Mouse (Mus musculus) stomach, postnatal 0 days (tissue): Measurements from ENCODE around the gene Ndufa5. TPM values are rescaled to one million over a fixed set of nuclear protein-coding genes. Genes with fewer than 3 reads are reported as not detected.

Experiments used
- ATAC-seq: fragments of 200-750 bp; cut with Nextera tagmentation; 2 replicates; pipeline ENCODE4 v1.8.0; 2017; ENCODE audit not compliant: low FRiP score, low TSS enrichment
- DNase-seq: peaks from one replicate; pipeline ENCODE4 v3.0.0-alpha.2; 2016; ENCODE audit warnings: low spot score
- H3K27ac ChIP-seq: fragments of 300-500 bp; sonication (generic); replicated peaks from 2 replicates; pipeline ENCODE4 v1.5.1; 2014; ENCODE audit warnings: mild to moderate bottlenecking, control low read depth
- H3K27me3 ChIP-seq: fragments of 300-500 bp; sonication (generic); 2 replicates; pipeline ENCODE4 v1.6.1; 2014; ENCODE audit warnings: low read length; ENCODE audit not compliant: control insufficient read depth, insufficient read depth
- H3K36me3 ChIP-seq: fragments of 300-500 bp; sonication (generic); 2 replicates; pipeline ENCODE4 v1.6.1; 2014; ENCODE audit warnings: low read length, mixed read lengths; ENCODE audit not compliant: control insufficient read depth, insufficient read depth
- H3K4me1 ChIP-seq: fragments of 300-500 bp; sonication (generic); replicated peaks from 2 replicates; pipeline ENCODE4 v1.6.1; 2014; ENCODE audit warnings: antibody characterized with exemption; ENCODE audit not compliant: control insufficient read depth, insufficient read depth
- H3K4me2 ChIP-seq: fragments of 300-500 bp; sonication (generic); replicated peaks from 2 replicates; pipeline ENCODE4 v1.6.1; 2014; ENCODE audit warnings: low read depth, mild to moderate bottlenecking, control low read depth, moderate library complexity
- H3K4me3 ChIP-seq: fragments of 300-500 bp; sonication (generic); 2 replicates; pipeline ENCODE4 v1.5.1; 2014; ENCODE audit warnings: low read depth, low read length, control low read depth
- H3K9ac ChIP-seq: fragments of 300-500 bp; sonication (generic); 2 replicates; pipeline ENCODE4 v1.6.1; 2014; ENCODE audit warnings: mild to moderate bottlenecking, low read length, control low read depth, mixed read lengths
- H3K9me3 ChIP-seq: fragments of 300-500 bp; sonication (generic); 2 replicates; pipeline ENCODE4 v1.6.1; 2016; ENCODE audit warnings: low read length; ENCODE audit not compliant: control insufficient read depth
- CTCF ChIP-seq: IDR thresholded peaks from 2 replicates; pipeline ENCODE4 v1.5.1; 2016; ENCODE audit warnings: antibody characterized with exemption, low read depth, mild to moderate bottlenecking, moderate library complexity
- EP300 ChIP-seq: optimal IDR thresholded peaks from 2 replicates; pipeline ENCODE3; 2016; ENCODE audit warnings: antibody characterized with exemption
- WGBS: fragments of 180-500 bp; shearing (Covaris S2); extraction: QIAGEN DNeasy Blood & Tissue Kit; methylation state at CpG from one replicate; pipeline ENCODE4 v1.1.7; 2014; 5-methylcytosine and 5-hydroxymethylcytosine counted together
- polyA plus RNA-seq: library from polyadenylated mRNA; unstranded; fragments of >200 nt; fragmentation: Nextera tagmentation; extraction: Ambion mirVana; gene quantifications from 2 replicates; pipeline ENCODE4 v1.2.1, GENCODE M21; 2015

The Ndufa5 gene
- 414 and 442 TPM in 2 replicates for polyA plus RNA-seq

DNA sequence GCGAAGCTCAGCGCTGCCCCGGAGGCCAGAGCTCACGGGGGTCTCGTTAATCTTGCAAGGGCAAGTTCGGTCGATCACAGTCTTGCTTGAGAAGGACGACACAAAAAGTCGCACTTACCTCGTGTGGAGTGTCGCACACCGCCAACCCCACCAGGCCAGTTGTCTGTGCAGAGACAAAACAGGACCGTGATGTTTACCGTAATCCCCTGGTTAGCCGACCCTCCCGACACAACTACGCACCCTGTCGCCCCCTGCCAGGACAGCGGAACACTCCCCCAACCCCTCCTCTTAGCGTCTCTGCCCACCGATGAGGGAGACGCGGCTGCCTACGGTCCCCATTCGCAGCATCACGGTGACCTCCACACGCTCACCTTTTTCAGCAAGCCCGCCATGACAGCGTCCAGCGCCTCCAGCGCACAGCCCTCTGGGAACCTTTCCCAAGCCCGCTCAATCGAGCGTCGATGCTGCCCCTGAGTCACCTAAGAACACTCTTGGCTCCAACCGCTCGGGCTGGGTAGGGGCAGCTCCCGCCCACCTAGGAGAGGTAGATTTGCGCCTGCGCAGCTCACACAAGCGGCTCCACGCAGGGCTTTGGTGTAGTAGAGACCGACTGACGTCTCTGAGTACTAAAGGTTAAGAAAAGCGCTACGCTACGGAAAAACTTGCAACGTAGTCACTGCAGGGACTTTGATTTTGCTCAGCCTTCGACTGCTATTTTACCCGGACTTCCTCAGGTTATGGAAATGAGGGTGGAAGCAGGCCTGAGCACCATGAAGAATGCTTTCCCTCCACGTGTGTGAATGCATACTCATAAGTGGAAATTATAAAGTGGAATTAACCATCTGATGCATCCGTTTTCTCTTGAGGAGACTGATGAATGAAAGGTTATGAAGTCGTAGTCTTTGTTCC lies at the start of gene Ndufa5:
Gene Ndufa5, minus strand, starts transcription at position 859 of the 909 bp plus-strand sequence.
- ATAC-seq (peak; percentile 99), DNase-seq (peak; percentile 95)
- no peaks in the 10 kb centered on the region for H3K27me3 ChIP-seq
- peak within 1 kb of the TSS; percentile 88 for H3K4me2 ChIP-seq
- peaks cover 4% of the 10 kb centered on the region for H3K4me1 ChIP-seq
- under 1% methylated on average over 53 of the region's 53 CpGs for WGBS
- peak within 1 kb of the TSS; percentile 72 for H3K9ac ChIP-seq
- no peak for TF ChIP-seq EP300
- peak; percentile 31; the same call in 1 of the 2 replicates for TF ChIP-seq CTCF
- no peaks in the 10 kb centered on the region for H3K9me3 ChIP-seq
- peak within 1 kb of the TSS; percentile 63 for H3K4me3 ChIP-seq
- no peaks in the 10 kb centered on the region for H3K36me3 ChIP-seq
- peak within 1 kb of the TSS; percentile 41; the same call in 1 of the 2 replicates for H3K27ac ChIP-seq

DNA sequence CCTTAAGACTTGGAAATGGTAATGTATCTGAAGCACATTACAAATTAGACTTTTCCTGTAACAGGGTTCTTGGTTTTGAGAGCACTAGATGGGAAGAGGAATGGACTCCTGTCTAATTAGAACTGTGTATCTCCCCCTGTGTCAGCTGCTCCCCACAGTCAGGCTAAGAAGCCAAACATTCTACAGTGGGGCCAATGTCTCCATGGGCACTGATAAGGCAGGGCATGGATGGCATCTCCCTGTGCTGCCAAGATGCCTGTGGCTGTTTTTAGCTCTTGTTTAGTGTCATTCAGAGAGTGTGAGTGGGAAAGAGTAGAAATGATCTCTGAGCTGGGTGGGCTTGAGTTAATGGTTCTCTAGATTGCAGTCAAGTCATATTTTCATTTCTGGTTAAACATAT lies 45.5 kb upstream of the Ndufa5 start:
- no peak overlapping the region for H3K27ac ChIP-seq
- TF ChIP-seq EP300 (no peak), CTCF (no peak)
- H3K4me1 ChIP-seq, result no peaks in the 10 kb centered on the region
- H3K4me3 ChIP-seq, result no peak overlapping the region
- H3K4me2 ChIP-seq, result no peak overlapping the region
- H3K9me3 ChIP-seq, result no peaks in the 10 kb centered on the region
- H3K36me3 ChIP-seq, result no peaks in the 10 kb centered on the region
- no peak for ATAC-seq
- no peak overlapping the region for H3K9ac ChIP-seq
- no peak for DNase-seq
- no peaks in the 10 kb centered on the region for H3K27me3 ChIP-seq

DNA sequence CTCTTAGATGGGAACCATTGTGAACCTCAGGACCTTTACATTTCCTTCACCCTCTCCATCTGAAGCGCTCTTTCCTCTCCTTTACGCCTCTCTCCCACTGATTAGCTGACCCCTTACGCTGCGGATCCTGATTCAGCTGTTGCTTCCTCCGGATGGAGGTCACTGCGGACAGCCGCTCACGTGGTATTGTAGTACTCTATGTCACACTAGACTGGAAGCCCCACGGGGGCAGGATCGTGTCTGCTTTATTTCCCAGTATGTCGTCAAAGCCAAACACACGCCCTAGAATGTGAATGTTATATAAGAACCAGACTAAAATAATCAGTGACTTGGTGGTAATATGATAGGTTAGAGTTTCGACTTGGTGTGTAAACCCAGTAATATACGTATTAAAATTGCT lies 44.6 kb upstream of the Ndufa5 start:
- Histone ChIP-seq H3K4me2 (no peak overlapping the region), H3K4me3 (no peak overlapping the region), H3K4me1 (no peaks in the 10 kb centered on the region), H3K9me3 (no peaks in the 10 kb centered on the region), H3K36me3 (no peaks in the 10 kb centered on the region), H3K9ac (no peak overlapping the region), H3K27me3 (no peaks in the 10 kb centered on the region), H3K27ac (no peak overlapping the region)
- TF ChIP-seq EP300 (no peak), CTCF (no peak)
- 86% methylated on average over 14 of the region's 14 CpGs for WGBS
- ATAC-seq (no peak), DNase-seq (no peak)

DNA sequence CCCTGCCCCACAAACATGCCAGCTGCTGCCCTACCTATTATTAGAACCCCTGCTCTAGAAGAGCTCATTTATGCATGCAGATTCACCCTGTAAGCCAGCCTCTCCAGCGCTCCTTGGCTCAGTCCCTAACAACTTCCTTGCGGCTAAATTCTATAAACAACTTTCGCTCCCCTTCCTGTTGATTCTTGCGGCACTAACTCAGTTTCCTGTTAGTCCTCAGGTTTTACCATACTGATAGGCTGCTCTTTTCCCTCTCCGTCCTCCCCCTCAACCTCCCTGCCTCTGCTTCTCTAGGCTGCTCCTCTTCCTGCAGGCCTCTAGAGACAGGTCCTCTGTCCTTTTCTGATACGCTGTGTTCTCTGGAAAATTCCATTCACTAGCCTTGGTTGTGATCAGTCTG lies 43.3 kb upstream of the Ndufa5 start:
- 53% methylated on average over 6 of the region's 6 CpGs for WGBS
- no peaks in the 10 kb centered on the region for H3K36me3 ChIP-seq
- H3K4me2 ChIP-seq, result no peak overlapping the region
- H3K4me1 ChIP-seq, result no peaks in the 10 kb centered on the region
- no peak for DNase-seq
- no peaks in the 10 kb centered on the region for H3K27me3 ChIP-seq
- no peak for TF ChIP-seq CTCF
- no peak for TF ChIP-seq EP300
- ATAC-seq, result no peak
- no peak overlapping the region for H3K27ac ChIP-seq
- H3K9me3 ChIP-seq, result no peaks in the 10 kb centered on the region
- no peak overlapping the region for H3K9ac ChIP-seq
- no peak overlapping the region for H3K4me3 ChIP-seq

DNA sequence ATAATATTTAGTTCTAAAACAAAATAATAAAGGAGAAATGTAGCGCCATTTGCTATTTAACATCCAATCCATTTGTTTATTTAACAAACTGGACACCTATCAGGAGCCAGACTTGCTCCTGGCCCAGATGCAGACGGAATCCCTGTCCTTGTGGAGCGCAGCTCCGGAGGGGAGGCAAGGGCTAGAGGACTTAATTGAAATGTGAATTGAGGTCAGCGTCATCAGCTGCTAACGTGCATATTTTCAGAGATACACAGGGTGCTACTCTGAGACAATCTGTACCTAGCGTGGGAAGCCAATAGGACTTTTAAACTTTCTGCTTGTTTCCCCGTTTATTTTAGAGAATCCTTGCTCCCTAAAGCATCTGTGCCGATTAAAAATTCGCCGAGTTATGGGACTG lies 42.5 kb upstream of the Ndufa5 start:
- Histone ChIP-seq H3K4me3 (no peak overlapping the region), H3K4me1 (no peaks in the 10 kb centered on the region), H3K27ac (no peak overlapping the region), H3K4me2 (no peak overlapping the region), H3K36me3 (no peaks in the 10 kb centered on the region), H3K9ac (no peak overlapping the region), H3K9me3 (no peaks in the 10 kb centered on the region), H3K27me3 (no peaks in the 10 kb centered on the region)
- ATAC-seq (no peak), DNase-seq (no peak)
- TF ChIP-seq CTCF (no peak), EP300 (no peak)
- WGBS, result 72% methylated on average over 11 of the region's 11 CpGs

DNA sequence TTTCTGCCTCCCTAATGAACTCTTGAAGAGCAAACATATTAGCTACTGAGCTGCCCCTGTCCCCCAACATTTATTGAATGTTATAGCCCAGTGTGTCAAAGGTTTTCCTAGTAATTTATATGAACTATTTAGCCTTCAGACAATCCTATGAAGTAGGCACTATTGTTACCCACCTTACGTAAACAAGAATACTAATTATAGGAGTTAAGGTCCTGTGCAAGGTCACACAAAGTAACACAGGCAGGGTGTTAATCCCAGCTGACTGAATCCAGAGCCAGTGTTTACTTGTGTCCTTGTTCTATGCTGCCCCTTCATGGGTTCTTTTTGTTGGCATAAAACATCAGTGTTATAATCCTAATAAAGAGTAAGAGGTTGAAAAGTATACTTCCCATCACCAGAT lies 41.9 kb upstream of the Ndufa5 start:
- Histone ChIP-seq H3K4me1 (no peaks in the 10 kb centered on the region), H3K9ac (no peak overlapping the region), H3K27me3 (no peaks in the 10 kb centered on the region), H3K27ac (0 out of 2 replicates have a peak overlapping the region, but pooled peaks have one; percentile 4), H3K36me3 (no peaks in the 10 kb centered on the region), H3K9me3 (no peaks in the 10 kb centered on the region), H3K4me3 (no peak overlapping the region), H3K4me2 (no peak overlapping the region)
- TF ChIP-seq CTCF, result no peak
- no peak for TF ChIP-seq EP300
- 82% methylated on average over 1 of the region's 1 CpGs for WGBS
- peak; percentile 64 for ATAC-seq
- no peak for DNase-seq
